Mouse (Mus musculus): ENCODE measurements around the gene Rap1a. TPM values are rescaled to one million over a fixed set of nuclear protein-coding genes. Genes with fewer than 3 reads are reported as not detected.
A peak's percentile ranks its signal among the peaks of the same experiment; 100 is the strongest.

Gene Rap1a
- total RNA-seq (2021), result 100 to 1,000 TPM; 103 to 116 TPM
- long read RNA-seq, experiment 1, transcript Rap1a-201 (8 exons, 2,407 nt), result major isoform, 73 of 79 reads
- long read RNA-seq, experiment 1, partial matches to known transcripts, result 3 of 79 reads
- long read RNA-seq, experiment 1, other reads (novel, unspliced or antisense), result 3 of 79 reads
- long read RNA-seq, experiment 2, transcript Rap1a-201 (8 exons, 2,407 nt), result major isoform, 49 of 53 reads
- long read RNA-seq, experiment 2, partial matches to known transcripts, result 0 of 53 reads
- long read RNA-seq, experiment 2, other reads (novel, unspliced or antisense), result 4 of 53 reads

GRCm38 (mm10) chr3:105801191-105802166, at the start of gene Rap1a:
TSS of gene Rap1a (minus strand) at chr3:105801336.
- intact Hi-C loops (cut with DNase I), result loop anchor here (2.0 to 5.0 kb wide), 3 partner anchors 23 to 114 kb away; partner anchors contain the start of gene Ddx20
- peak; percentile 83 to 86 for DNase-seq

- no peak for DNase-seq
- intact Hi-C loops (cut with DNase I), result no loop called here
These were observed 45.3 kb upstream of the Rap1a start for GRCm38 (mm10) chr3:105846294-105847069.

- intact Hi-C loops (cut with DNase I), result no loop called here
These were observed 38.7 kb upstream of the Rap1a start for GRCm38 (mm10) chr3:105839836-105840235.

GRCm38 (mm10) chr3:105838655-105839054, 37.5 kb upstream of the Rap1a start:
- intact Hi-C loops (cut with DNase I), result no loop called here

More at GRCm38 (mm10) chr3:105839836-105840235, 38.7 kb upstream of the Rap1a start:
- no peak for DNase-seq

GRCm38 (mm10) chr3:105836883-105837282, 35.7 kb upstream of the Rap1a start:
- DNase-seq, result no peak
- intact Hi-C loops (cut with DNase I), result no loop called here

More at GRCm38 (mm10) chr3:105838655-105839054, 37.5 kb upstream of the Rap1a start:
- DNase-seq, result no peak

- intact Hi-C loops (cut with DNase I), result no loop called here
- no peak for DNase-seq
These were observed 34.7 kb upstream of the Rap1a start for GRCm38 (mm10) chr3:105835875-105836274.

GRCm38 (mm10) chr3:105831584-105831983, 30.4 kb upstream of the Rap1a start:
- intact Hi-C loops (cut with DNase I), result no loop called here
- DNase-seq, result no peak

GRCm38 (mm10) chr3:105825501-105826161, 24.5 kb upstream of the Rap1a start:
- peak; percentile 65 to 66 for DNase-seq
- intact Hi-C loops (cut with DNase I), result loop anchor here (2.0 kb wide), 2 partner anchors 23 to 69 kb away; no protein-coding TSS in a partner anchor

- DNase-seq, result no peak
- intact Hi-C loops (cut with DNase I), result loop anchor here (2.0 kb wide), 2 partner anchors 22 to 70 kb away; no protein-coding TSS in a partner anchor
These were observed 23.6 kb upstream of the Rap1a start for GRCm38 (mm10) chr3:105824704-105825103.

GRCm38 (mm10) chr3:105824103-105824502, 23.0 kb upstream of the Rap1a start:
- intact Hi-C loops (cut with DNase I), result loop anchor here (2.0 kb wide), 2 partner anchors 21 to 71 kb away; no protein-coding TSS in a partner anchor

GRCm38 (mm10) chr3:105823609-105824008, 22.5 kb upstream of the Rap1a start:
- DNase-seq, result no peak
- intact Hi-C loops (cut with DNase I), result loop anchor here (2.0 kb wide), 2 partner anchors 21 to 71 kb away; no protein-coding TSS in a partner anchor

More at GRCm38 (mm10) chr3:105824103-105824502, 23.0 kb upstream of the Rap1a start:
- peak in 1 of 2 experiments; percentile 43 for DNase-seq

GRCm38 (mm10) chr3:105821504-105821903, 20.4 kb upstream of the Rap1a start:
- intact Hi-C loops (cut with DNase I), result no loop called here
- no peak for DNase-seq

- DNase-seq, result no peak
- intact Hi-C loops (cut with DNase I), result no loop called here
These were observed 19.1 kb upstream of the Rap1a start for GRCm38 (mm10) chr3:105820272-105820671.

- DNase-seq, result peak; percentile 25 to 40
- intact Hi-C loops (cut with DNase I), result no loop called here
These were observed 17.2 kb upstream of the Rap1a start for GRCm38 (mm10) chr3:105818130-105819004.

- intact Hi-C loops (cut with DNase I), result no loop called here
- DNase-seq, result peak in 1 of 2 experiments; percentile 27
These were observed 15.0 kb upstream of the Rap1a start for GRCm38 (mm10) chr3:105816089-105816488.

- DNase-seq, result peak in 1 of 2 experiments; percentile 16
- intact Hi-C loops (cut with DNase I), result no loop called here
These were observed 14.2 kb upstream of the Rap1a start for GRCm38 (mm10) chr3:105815236-105815904.

- DNase-seq, result no peak
- intact Hi-C loops (cut with DNase I), result no loop called here
These were observed 10.0 kb upstream of the Rap1a start for GRCm38 (mm10) chr3:105811146-105811545.

Measured in heart, postnatal 14 days (tissue).